Mouse (Mus musculus): ENCODE measurements around the gene L3mbtl2. TPM values are rescaled to one million over a fixed set of nuclear protein-coding genes. Genes with fewer than 3 reads are reported as not detected.

Gene L3mbtl2
- total and polyA plus RNA-seq, 3 experiments = 7.8 to 12.6 (median 11.1) TPM

DNA sequence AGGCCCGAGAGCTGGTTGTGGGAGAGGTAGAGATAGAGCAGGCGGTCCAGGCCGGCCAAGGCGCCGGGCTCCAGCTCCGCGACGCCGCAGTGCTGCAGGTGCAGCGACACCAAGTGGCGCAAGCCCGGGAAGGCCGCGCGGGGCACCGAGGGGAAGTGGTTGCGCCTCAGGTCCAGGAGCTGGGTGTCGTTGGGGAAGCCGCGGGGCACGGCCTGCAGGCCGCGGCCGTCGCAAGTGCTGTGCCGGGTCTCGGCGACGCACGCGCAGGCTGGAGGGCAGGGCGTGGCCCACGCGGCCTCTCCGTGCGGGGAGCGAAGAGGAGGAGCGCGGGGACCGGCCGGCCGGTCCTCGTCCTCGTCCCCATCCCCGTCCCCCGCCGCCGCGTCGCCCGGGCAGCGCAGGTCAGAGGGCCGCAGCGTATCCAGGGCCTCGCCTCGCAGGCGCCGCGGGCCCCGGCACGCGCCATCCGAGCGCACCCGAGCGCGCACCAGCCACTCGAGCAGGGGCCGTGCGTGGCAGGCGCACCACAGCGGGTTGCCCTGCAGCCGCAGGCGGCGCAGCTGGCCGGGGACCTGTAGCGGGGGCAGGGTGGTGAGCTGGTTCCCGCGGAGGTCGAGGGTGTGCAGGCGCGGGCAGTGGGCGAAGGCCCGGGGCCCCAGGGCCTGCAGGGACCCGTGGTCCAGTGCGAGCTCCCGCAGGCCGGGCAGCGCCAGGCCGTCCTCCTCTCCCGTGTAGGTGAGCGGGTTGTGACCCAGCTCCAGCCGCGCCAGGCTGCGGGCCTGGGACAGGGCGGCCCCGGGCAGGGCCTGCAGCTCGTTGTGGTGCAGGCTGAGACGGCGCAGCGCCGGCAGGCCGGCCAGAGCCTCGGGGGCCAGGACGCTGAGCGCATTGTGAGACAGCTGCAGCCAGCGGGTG lies 30.5 kb downstream of the L3mbtl2 start:
- WGBS = 1% methylated on average over 107 of the region's 107 CpGs
- H3K27me3 ChIP-seq (ENCODE audit: control insufficient read depth, insufficient read depth, low read length) = no peaks in the 10 kb centered on the region
- intact Hi-C loops (cut with DNase I) = no loop called here
- peak overlapping the region; percentile 63 for H3K4me3 ChIP-seq
- no peaks in the 10 kb centered on the region for H3K79me2 ChIP-seq (replicated peaks; ENCODE audit: control insufficient read depth, insufficient read depth, low read length)
- DNase-seq = peak; percentile 88 to 89
- H3K27ac ChIP-seq = peak overlapping the region; percentile 47
- H3K36me3 ChIP-seq (ENCODE audit: control insufficient read depth, insufficient read depth, low read length) = no peaks in the 10 kb centered on the region
- H3K4me1 ChIP-seq (ENCODE audit: control insufficient read depth, insufficient read depth, low read length) = no peaks in the 10 kb centered on the region; the same call in 1 of the 2 replicates
- peak overlapping the region; percentile 86 for H3K9ac ChIP-seq (ENCODE audit: low read depth, low read length)
- TF ChIP-seq POLR2A (IDR thresholded peaks at IDR 0.05; ENCODE audit: insufficient read depth, low read depth, low read length) (0 out of 2 replicates have a peak, but pooled peaks have one; percentile 28), EP300 (IDR thresholded peaks at IDR 0.05; ENCODE audit: insufficient read depth, low read depth, low read length) (0 out of 2 replicates have a peak, but pooled peaks have one; percentile 12), CTCF (IDR thresholded peaks at IDR 0.05) (peak; percentile 84)

DNA sequence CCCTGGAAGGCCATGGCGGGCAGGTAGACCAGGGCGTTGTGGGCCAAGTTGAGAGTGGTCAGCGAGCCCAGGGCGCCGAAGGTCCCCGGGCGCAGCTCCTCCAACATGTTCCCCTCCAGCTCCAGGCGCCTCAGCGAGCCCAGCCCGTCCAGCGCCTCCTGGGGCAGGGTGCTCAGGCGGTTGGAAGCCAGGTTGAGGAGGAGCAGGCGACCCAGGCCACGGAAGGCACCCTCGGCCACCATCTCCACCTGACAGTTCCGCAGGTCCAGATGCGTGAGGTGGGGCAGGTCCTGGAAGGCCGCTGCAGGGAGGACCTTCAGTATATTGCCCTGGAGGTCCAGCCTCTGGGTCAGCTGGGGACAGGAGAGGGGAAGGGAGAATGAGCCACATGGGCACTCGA lies 31.2 kb downstream of the L3mbtl2 start:
- Histone ChIP-seq H3K4me1 (ENCODE audit: control insufficient read depth, insufficient read depth, low read length) (no peaks in the 10 kb centered on the region; the same call in 1 of the 2 replicates), H3K27ac (no peak overlapping the region), H3K4me3 (peak overlapping the region; percentile 63), H3K79me2 (replicated peaks; ENCODE audit: control insufficient read depth, insufficient read depth, low read length) (no peaks in the 10 kb centered on the region), H3K27me3 (ENCODE audit: control insufficient read depth, insufficient read depth, low read length) (no peaks in the 10 kb centered on the region), H3K36me3 (ENCODE audit: control insufficient read depth, insufficient read depth, low read length) (no peaks in the 10 kb centered on the region), H3K9ac (ENCODE audit: low read depth, low read length) (peak overlapping the region; percentile 86)
- 42% methylated on average over 19 of the region's 19 CpGs for WGBS
- DNase-seq = no peak
- no peak for TF ChIP-seq CTCF (IDR thresholded peaks at IDR 0.05)
- no peak for TF ChIP-seq POLR2A (IDR thresholded peaks at IDR 0.05; ENCODE audit: insufficient read depth, low read depth, low read length)
- TF ChIP-seq EP300 (IDR thresholded peaks at IDR 0.05; ENCODE audit: insufficient read depth, low read depth, low read length) = no peak
- intact Hi-C loops (cut with DNase I) = no loop called here

DNA sequence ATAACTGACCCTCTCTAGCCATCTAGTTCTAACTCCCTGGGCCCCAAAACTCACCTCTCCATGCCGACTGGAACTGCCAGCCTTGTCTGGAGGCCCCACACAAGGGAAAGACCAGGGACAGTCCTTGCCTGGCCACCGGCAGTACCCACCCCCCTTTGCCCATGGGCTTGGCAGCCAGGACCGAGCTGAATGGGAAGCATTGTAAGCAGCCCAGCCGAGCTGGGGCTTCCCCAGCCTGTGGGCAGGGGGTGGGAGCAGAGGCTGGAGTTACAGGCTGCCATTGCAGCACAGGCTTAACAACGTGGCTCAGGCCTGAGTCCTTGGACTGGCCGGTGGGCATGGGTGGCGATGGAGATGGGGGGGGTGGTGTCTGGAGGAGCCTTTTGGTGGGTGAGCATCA lies 33.5 kb downstream of the L3mbtl2 start, which contains the start of gene Chadl:
TSS of gene Chadl (minus strand) at position 113 of the 400 bp plus-strand sequence.
- Histone ChIP-seq H3K4me1 (ENCODE audit: control insufficient read depth, insufficient read depth, low read length) (no peaks in the 10 kb centered on the region; the same call in 1 of the 2 replicates), H3K36me3 (ENCODE audit: control insufficient read depth, insufficient read depth, low read length) (no peaks in the 10 kb centered on the region), H3K4me3 (no peak within 1 kb of the TSS), H3K79me2 (replicated peaks; ENCODE audit: control insufficient read depth, insufficient read depth, low read length) (no peaks in the 10 kb centered on the region), H3K27me3 (ENCODE audit: control insufficient read depth, insufficient read depth, low read length) (no peaks in the 10 kb centered on the region), H3K9ac (ENCODE audit: low read depth, low read length) (no peak within 1 kb of the TSS), H3K27ac (no peak within 1 kb of the TSS)
- DNase-seq = no peak
- intact Hi-C loops (cut with DNase I) = no loop called here
- TF ChIP-seq CTCF (IDR thresholded peaks at IDR 0.05) (no peak), EP300 (IDR thresholded peaks at IDR 0.05; ENCODE audit: insufficient read depth, low read depth, low read length) (no peak), POLR2A (IDR thresholded peaks at IDR 0.05; ENCODE audit: insufficient read depth, low read depth, low read length) (no peak)
- WGBS = 73% methylated on average over 7 of the region's 7 CpGs

DNA sequence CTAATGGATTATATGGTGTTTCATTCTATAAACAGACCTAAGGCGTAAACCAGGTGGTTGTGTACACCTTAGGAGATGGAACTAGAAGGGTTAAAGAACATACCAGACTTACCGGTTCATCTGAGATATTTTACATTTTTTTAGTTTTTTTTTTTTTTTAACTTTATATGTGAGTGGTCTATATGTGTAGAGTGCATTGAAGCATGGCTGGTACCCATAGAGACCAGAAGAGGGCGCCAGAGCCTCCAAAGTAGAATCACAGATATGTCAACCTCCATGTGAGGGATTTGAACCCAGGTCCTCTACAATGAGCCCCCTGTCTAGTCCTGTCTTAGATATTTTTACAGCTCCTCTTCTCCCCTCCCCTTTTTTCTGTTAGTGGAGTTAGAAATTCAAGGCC lies 34.2 kb downstream of the L3mbtl2 start:
- TF ChIP-seq EP300 (IDR thresholded peaks at IDR 0.05; ENCODE audit: insufficient read depth, low read depth, low read length) (no peak), POLR2A (IDR thresholded peaks at IDR 0.05; ENCODE audit: insufficient read depth, low read depth, low read length) (no peak), CTCF (IDR thresholded peaks at IDR 0.05) (peak; percentile 80)
- no peaks in the 10 kb centered on the region; the same call in 1 of the 2 replicates for H3K4me1 ChIP-seq (ENCODE audit: control insufficient read depth, insufficient read depth, low read length)
- intact Hi-C loops (cut with DNase I) = no loop called here
- H3K27me3 ChIP-seq (ENCODE audit: control insufficient read depth, insufficient read depth, low read length) = no peaks in the 10 kb centered on the region
- H3K27ac ChIP-seq = no peak overlapping the region
- no peaks in the 10 kb centered on the region for H3K36me3 ChIP-seq (ENCODE audit: control insufficient read depth, insufficient read depth, low read length)
- WGBS = 43% methylated on average over 3 of the region's 3 CpGs
- no peak for DNase-seq
- H3K9ac ChIP-seq (ENCODE audit: low read depth, low read length) = no peak overlapping the region
- no peaks in the 10 kb centered on the region for H3K79me2 ChIP-seq (replicated peaks; ENCODE audit: control insufficient read depth, insufficient read depth, low read length)
- H3K4me3 ChIP-seq = no peak overlapping the region

DNA sequence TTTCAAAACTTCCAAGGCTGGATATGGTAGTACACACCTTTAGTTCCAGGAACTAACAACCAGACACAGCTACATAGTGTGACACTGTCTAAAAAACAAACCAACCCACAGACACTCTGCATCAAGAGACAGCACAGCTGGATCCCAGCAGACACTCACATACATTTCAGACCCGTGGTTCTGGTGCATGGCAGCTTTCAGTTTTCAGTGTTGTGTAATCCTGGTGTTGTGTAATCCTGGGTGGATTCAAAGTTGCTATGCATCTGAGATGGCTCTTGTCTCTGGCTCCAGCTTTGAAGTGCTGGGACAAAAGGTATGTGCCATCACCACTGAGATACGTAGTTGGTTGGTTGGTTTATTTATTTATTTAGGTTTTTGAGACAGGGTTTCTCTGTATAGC lies 34.8 kb downstream of the L3mbtl2 start:
- H3K36me3 ChIP-seq (ENCODE audit: control insufficient read depth, insufficient read depth, low read length) = no peaks in the 10 kb centered on the region
- H3K4me1 ChIP-seq (ENCODE audit: control insufficient read depth, insufficient read depth, low read length) = no peaks in the 10 kb centered on the region; the same call in 1 of the 2 replicates
- no peak overlapping the region for H3K27ac ChIP-seq
- 64% methylated on average over 2 of the region's 2 CpGs for WGBS
- H3K27me3 ChIP-seq (ENCODE audit: control insufficient read depth, insufficient read depth, low read length) = no peaks in the 10 kb centered on the region
- no peak overlapping the region for H3K9ac ChIP-seq (ENCODE audit: low read depth, low read length)
- no peak overlapping the region for H3K4me3 ChIP-seq
- TF ChIP-seq CTCF (IDR thresholded peaks at IDR 0.05) = no peak
- no peak for TF ChIP-seq POLR2A (IDR thresholded peaks at IDR 0.05; ENCODE audit: insufficient read depth, low read depth, low read length)
- no peak for TF ChIP-seq EP300 (IDR thresholded peaks at IDR 0.05; ENCODE audit: insufficient read depth, low read depth, low read length)
- no peaks in the 10 kb centered on the region for H3K79me2 ChIP-seq (replicated peaks; ENCODE audit: control insufficient read depth, insufficient read depth, low read length)
- no peak for DNase-seq
- intact Hi-C loops (cut with DNase I) = no loop called here

DNA sequence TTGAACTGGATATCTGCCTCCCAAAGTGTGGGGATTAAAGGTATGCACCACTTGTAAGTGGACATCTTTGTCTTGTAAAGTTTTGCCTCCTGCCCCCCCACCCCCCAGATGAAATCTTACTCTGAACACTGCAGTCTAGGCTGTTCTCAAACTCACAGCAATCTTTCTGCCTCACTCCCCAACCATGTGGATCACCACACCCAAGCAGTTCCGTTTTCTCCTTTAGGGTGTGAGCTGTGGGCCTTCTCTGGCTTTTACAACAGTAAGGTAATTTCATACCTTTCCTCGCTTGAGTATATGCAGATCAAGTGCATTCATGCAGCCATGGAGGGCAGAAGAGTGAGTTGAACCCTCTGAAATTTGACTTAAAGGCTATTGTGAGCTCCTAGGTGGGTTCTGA lies 36.5 kb downstream of the L3mbtl2 start:
- H3K9ac ChIP-seq (ENCODE audit: low read depth, low read length) = no peak overlapping the region
- 63% methylated on average over 2 of the region's 2 CpGs for WGBS
- no peak for TF ChIP-seq POLR2A (IDR thresholded peaks at IDR 0.05; ENCODE audit: insufficient read depth, low read depth, low read length)
- no peak for TF ChIP-seq CTCF (IDR thresholded peaks at IDR 0.05)
- no peak for TF ChIP-seq EP300 (IDR thresholded peaks at IDR 0.05; ENCODE audit: insufficient read depth, low read depth, low read length)
- H3K79me2 ChIP-seq (replicated peaks; ENCODE audit: control insufficient read depth, insufficient read depth, low read length) = no peaks in the 10 kb centered on the region
- H3K36me3 ChIP-seq (ENCODE audit: control insufficient read depth, insufficient read depth, low read length) = no peaks in the 10 kb centered on the region
- H3K27me3 ChIP-seq (ENCODE audit: control insufficient read depth, insufficient read depth, low read length) = no peaks in the 10 kb centered on the region
- DNase-seq = no peak
- intact Hi-C loops (cut with DNase I) = no loop called here
- H3K4me1 ChIP-seq (ENCODE audit: control insufficient read depth, insufficient read depth, low read length) = no peaks in the 10 kb centered on the region
- H3K27ac ChIP-seq = no peak overlapping the region
- H3K4me3 ChIP-seq = no peak overlapping the region
